ENCODE assay signal across 8 mouse cellular contexts in the genomic region with DNA sequence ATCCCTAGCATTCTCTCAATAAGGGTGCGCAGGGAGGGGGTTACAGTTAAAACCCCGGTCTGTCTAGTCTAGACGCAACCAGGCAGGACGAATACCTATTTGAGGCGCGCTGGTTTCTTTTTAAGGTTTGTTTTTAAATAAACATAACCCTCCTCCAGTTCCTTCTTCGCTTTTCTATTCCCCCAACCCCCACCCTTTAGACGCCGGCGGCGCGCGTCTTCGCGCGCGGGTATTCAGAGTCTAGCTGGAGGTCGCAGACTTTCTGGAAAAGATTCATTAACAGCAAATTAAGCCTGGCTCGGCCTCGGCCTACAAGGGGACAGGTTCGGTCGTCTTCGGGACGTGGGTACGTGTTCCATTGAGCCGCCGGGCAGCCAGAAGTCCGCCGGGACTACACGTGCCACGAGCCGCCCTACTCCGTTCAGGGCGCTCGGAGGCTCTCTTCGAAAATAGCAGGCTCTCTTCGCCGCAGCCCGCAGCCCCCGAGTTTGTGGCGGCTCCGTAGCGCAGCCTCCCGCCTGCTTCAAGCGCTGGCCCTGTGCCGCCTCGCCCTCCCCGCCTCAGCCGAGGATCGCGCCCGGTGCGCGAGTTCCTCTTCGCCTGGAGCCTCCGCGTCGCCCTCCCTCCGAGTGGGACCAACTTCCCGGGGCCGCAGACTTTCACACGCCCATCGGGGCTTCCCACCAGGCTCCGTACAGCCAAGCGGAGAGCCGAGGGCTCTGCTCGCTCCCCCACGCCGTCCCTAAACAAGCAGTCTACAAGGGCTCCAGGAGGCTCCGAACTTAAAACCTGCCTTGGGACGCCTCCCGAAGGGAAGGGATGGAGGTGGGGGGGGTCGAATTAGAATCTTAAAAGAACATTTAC.
DNase-seq lines count a peak whose midpoint lies in the region; ATAC-seq and TF ChIP-seq lines count a peak whose summit lies in the region.

No protein-coding gene starts in this region.

- H3K4me2 ChIP-seq in embryonic facial prominence, embryonic 15.5 days (replicated peaks) = peak overlapping the region; percentile 71
- peak overlapping the region; percentile 58 for H3K4me2 ChIP-seq in myocyte (ENCODE audit: low read depth)

- peak overlapping the region; percentile 92 for H3ac ChIP-seq in myocyte (ENCODE audit: control insufficient read depth, insufficient read length)

- no peak for ATAC-seq in embryonic facial prominence, embryonic 15.5 days (ENCODE audit: insufficient number of reproducible peaks, low FRiP score, low TSS enrichment, low read depth)

- TF ChIP-seq EP300 in MEL (IDR thresholded peaks at IDR 0.05; ENCODE audit: low read depth in 1 of 2, low read length in 2 of 2) = 0 out of 4 replicates have a peak, but pooled peaks of 1 of the 2 experiments have one; percentile 11

- H3K36me3 ChIP-seq in MEL (ENCODE audit: control insufficient read depth in 1 of 2, insufficient read depth in 2 of 2, low read length in 2 of 2) = peaks cover 0 to 10% of the 10 kb centered on the region in 2 experiments; a peak in 2 of 4 replicates
- no peaks in the 10 kb centered on the region for H3K36me3 ChIP-seq in embryonic facial prominence, embryonic 15.5 days
- no peaks in the 10 kb centered on the region for H3K36me3 ChIP-seq in hindbrain, embryonic 10.5 days
- no peaks in the 10 kb centered on the region for H3K36me3 ChIP-seq in myocyte (ENCODE audit: control insufficient read depth, insufficient read depth)

- H3K27ac ChIP-seq in MEL (ENCODE audit: control insufficient read depth, low read depth, low read length) = peak overlapping the region; percentile 59
- no peak overlapping the region; the same call in 1 of the 2 replicates for H3K27ac ChIP-seq in embryonic facial prominence, embryonic 15.5 days (replicated peaks)
- peak overlapping the region; percentile 93 for H3K27ac ChIP-seq in hindbrain, embryonic 10.5 days

- peak; percentile 62 for DNase-seq in kidney, adult 18-20 months
- DNase-seq in kidney, adult 8-10 months = no peak
- DNase-seq in MEL (ENCODE audit: low read depth, low spot score) (peak; percentile 76), liver (peak; percentile 55)
- peak; percentile 44 for DNase-seq in hindbrain, embryonic 10.5 days (ENCODE audit: low spot score)
- no peak for DNase-seq in ovary, postnatal 10 days (ENCODE audit: low spot score)

- no peak for TF ChIP-seq CTCF in MEL (IDR thresholded peaks at IDR 0.05 in 2 of 3, conservative IDR thresholded peaks at IDR 0.05 in 1 of 3; ENCODE audit: control insufficient read depth in 1 of 3, insufficient read depth in 1 of 3, low read depth in 2 of 3, low read length in 3 of 3, poor library complexity in 1 of 3, severe bottlenecking in 1 of 3)

- H3K79me2 ChIP-seq in MEL (ENCODE audit: control insufficient read depth, insufficient read depth, low read length, poor library complexity) = peaks cover 65% of the 10 kb centered on the region
- peaks cover 48% of the 10 kb centered on the region for H3K79me2 ChIP-seq in myocyte (ENCODE audit: control insufficient read depth, insufficient read depth)

- peak overlapping the region; percentile 81 to 92 for H3K4me3 ChIP-seq in MEL (ENCODE audit: control insufficient read depth in 1 of 2, insufficient read depth in 1 of 2, low read depth in 2 of 2, low read length in 2 of 2)
- peak overlapping the region; percentile 58 for H3K4me3 ChIP-seq in embryonic facial prominence, embryonic 15.5 days (replicated peaks)
- H3K4me3 ChIP-seq in hindbrain, embryonic 10.5 days = peak overlapping the region; percentile 69
- peak overlapping the region; percentile 43 for H3K4me3 ChIP-seq in myocyte

- peaks cover 4 to 21% of the 10 kb centered on the region in 2 experiments; a peak in 3 of 4 replicates for H3K4me1 ChIP-seq in MEL (ENCODE audit: control insufficient read depth in 1 of 2, insufficient read depth in 2 of 2, low read length in 2 of 2)
- peaks cover 21% of the 10 kb centered on the region for H3K4me1 ChIP-seq in embryonic facial prominence, embryonic 15.5 days
- H3K4me1 ChIP-seq in hindbrain, embryonic 10.5 days (replicated peaks) = peaks cover 64% of the 10 kb centered on the region

- WGBS in embryonic facial prominence, embryonic 15.5 days = 3% methylated on average over 68 of the region's 73 CpGs
- 2% methylated on average over 73 of the region's 73 CpGs for WGBS in hindbrain, embryonic 10.5 days

- H3K9ac ChIP-seq in MEL (ENCODE audit: control insufficient read depth, low read depth, low read length, poor library complexity, severe bottlenecking) = peak overlapping the region; percentile 95
- H3K9ac ChIP-seq in embryonic facial prominence, embryonic 15.5 days = peak overlapping the region; percentile 9; the same call in 1 of the 2 replicates

- TF ChIP-seq POLR2A in MEL (IDR thresholded peaks at IDR 0.05; ENCODE audit: control insufficient read depth in 1 of 2, insufficient read depth in 1 of 2, low read depth in 1 of 2, low read length in 2 of 2, poor library complexity in 1 of 2) (no peak), myocyte (IDR thresholded peaks at IDR 0.05; ENCODE audit: insufficient read length, low read depth) (no peak)

- TF ChIP-seq RAD21 in MEL (IDR thresholded peaks at IDR 0.05; ENCODE audit: low read depth, low read length) = no peak

- no peaks in the 10 kb centered on the region for H3K27me3 ChIP-seq in MEL (ENCODE audit: control insufficient read depth in 1 of 2, insufficient read depth in 2 of 2, low read length in 2 of 2)
- H3K27me3 ChIP-seq in embryonic facial prominence, embryonic 15.5 days = peaks cover 69% of the 10 kb centered on the region
- H3K27me3 ChIP-seq in hindbrain, embryonic 10.5 days (ENCODE audit: insufficient read depth, poor library complexity, severe bottlenecking) = peaks cover 100% of the 10 kb centered on the region
- no peaks in the 10 kb centered on the region for H3K27me3 ChIP-seq in myocyte (ENCODE audit: control insufficient read depth, insufficient read depth, insufficient read length)

- no peaks in the 10 kb centered on the region for H3K9me3 ChIP-seq in MEL (replicated peaks; ENCODE audit: insufficient read depth, low read length)
- H3K9me3 ChIP-seq in embryonic facial prominence, embryonic 15.5 days (replicated peaks) = no peaks in the 10 kb centered on the region
- H3K9me3 ChIP-seq in hindbrain, embryonic 10.5 days = no peaks in the 10 kb centered on the region; the same call in 1 of the 2 replicates

TF ChIP-seq in MEL, 35 proteins besides CTCF, POLR2A, EP300 and RAD21:
- TF ChIP-seq BHLHE40 (IDR thresholded peaks at IDR 0.05; ENCODE audit: borderline replicate concordance, low read depth, low read length) (0 out of 2 replicates have a peak, but pooled peaks have one; percentile 48), MXI1 (IDR thresholded peaks at IDR 0.05; ENCODE audit: low read depth, low read length) (peak; percentile 27; the same call in 1 of the 2 replicates), CHD2 (IDR thresholded peaks at IDR 0.05; ENCODE audit: low read length) (peak; percentile 14; the same call in 1 of the 2 replicates), TBP (IDR thresholded peaks at IDR 0.05; ENCODE audit: low read depth, low read length) (0 out of 2 replicates have a peak, but pooled peaks have one; percentile 30), UBTF (IDR thresholded peaks at IDR 0.05; ENCODE audit: borderline replicate concordance, insufficient read depth, low read depth, low read length) (peak; percentile 98), ZMIZ1 (IDR thresholded peaks at IDR 0.05; ENCODE audit: low read depth, low read length) (no peak), E2F4 (IDR thresholded peaks at IDR 0.05; ENCODE audit: borderline replicate concordance, low read depth, low read length) (peak; percentile 59; the same call in 1 of the 2 replicates), CHD1 (IDR thresholded peaks at IDR 0.05; ENCODE audit: low read depth, low read length) (0 out of 2 replicates have a peak, but pooled peaks have one; percentile 58), ZNF384 (IDR thresholded peaks at IDR 0.05; ENCODE audit: low read depth, low read length) (no peak)
TF ChIP-seq in MEL: peak in this region for 7.

TF ChIP-seq in myocyte, 11 proteins besides CTCF, POLR2A, EP300 and RAD21:
- TF ChIP-seq USF1 (IDR thresholded peaks at IDR 0.05; ENCODE audit: low read depth) (no peak), SRF (IDR thresholded peaks at IDR 0.05; ENCODE audit: control insufficient read depth, insufficient read length, low read depth) (no peak), TCF12 (IDR thresholded peaks at IDR 0.05; ENCODE audit: insufficient read depth, poor library complexity, severe bottlenecking) (no peak), CEBPB (IDR thresholded peaks at IDR 0.05; ENCODE audit: insufficient read depth, poor library complexity, severe bottlenecking) (no peak), MYOD1 (IDR thresholded peaks at IDR 0.05; ENCODE audit: control insufficient read depth in 1 of 3, insufficient read length in 2 of 3, low read depth in 2 of 3) (no peak), POLR2AphosphoS2 (IDR thresholded peaks at IDR 0.05; ENCODE audit: insufficient read length, low read depth) (no peak), MYOG (IDR thresholded peaks at IDR 0.05; ENCODE audit: control insufficient read depth in 1 of 3, insufficient read depth in 1 of 3, insufficient read length in 2 of 3, low read depth in 2 of 3) (no peak), REST (IDR thresholded peaks at IDR 0.05; ENCODE audit: insufficient read depth, insufficient read length) (no peak), TCF3 (IDR thresholded peaks at IDR 0.05; ENCODE audit: insufficient read length, low read depth) (no peak), MAX (IDR thresholded peaks at IDR 0.05; ENCODE audit: low read depth) (no peak)

Comparison
In these comparisons a context has a peak if more than half of its experiments do, and no peak if none do; other contexts are left out.
1. DNase-seq: peak in kidney, adult 18-20 months (single experiment), MEL (single experiment), hindbrain, embryonic 10.5 days (single experiment) and liver (single experiment); none in kidney, adult 8-10 months (0 of 2) and ovary, postnatal 10 days (single experiment).
2. Peak in every context shown above with its lines, with median percentiles within 50 percentile points of each other: H3K4me3 ChIP-seq.